In genomic region chr3:11668960-11669359, GRCm38 (mm10) we compare ENCODE assay signal across 26 mouse cellular contexts.
"Had no signal": no experiment of that assay in that cellular context is flagged by ENCODE, and none has a peak within 500 bp of the region (broad histone marks: within the 10 kb centered on the region; RNA-seq: fewer than 3 reads in every experiment).

No protein-coding gene starts in this region.

- H3K36me3 ChIP-seq: heart, embryonic 13.5 days; heart, embryonic 15.5 days; hindbrain, embryonic 13.5 days; hindbrain, embryonic 15.5 days; kidney, embryonic 15.5 days; limb, embryonic 13.5 days; limb, embryonic 15.5 days; liver, embryonic 12.5 days had no signal

- DNase-seq: gastrocnemius, postnatal 14 days; gastrocnemius, postnatal 36 days; heart, adult 11 months; heart, adult 2 months; heart, postnatal 14 days; heart, postnatal 36 days; kidney, adult 11 months; kidney, adult 2 months; kidney, adult 9 months; kidney, postnatal 14 days; kidney, postnatal 36 days; layer of hippocampus, adult 9-11 months; layer of hippocampus, postnatal 36 days; left cerebral cortex, postnatal 4 days had no signal

- ATAC-seq: hindbrain, postnatal 0 days; liver, embryonic 12.5 days had no signal

- H3K4me3 ChIP-seq: heart, adult 2 months; heart, embryonic 13.5 days; heart, embryonic 15.5 days; hindbrain, embryonic 13.5 days; hindbrain, embryonic 15.5 days; kidney, embryonic 15.5 days; limb, embryonic 13.5 days; limb, embryonic 15.5 days; liver, embryonic 12.5 days had no signal

- H3K27me3 ChIP-seq: heart, embryonic 13.5 days; heart, embryonic 15.5 days; hindbrain, embryonic 13.5 days; hindbrain, embryonic 15.5 days; kidney, embryonic 15.5 days; limb, embryonic 13.5 days; limb, embryonic 15.5 days; liver, embryonic 12.5 days had no signal

- H3K9ac ChIP-seq: heart, embryonic 13.5 days; heart, embryonic 15.5 days; hindbrain, embryonic 13.5 days; hindbrain, embryonic 15.5 days; kidney, embryonic 15.5 days; limb, embryonic 13.5 days; limb, embryonic 15.5 days; liver, embryonic 12.5 days; liver, embryonic 14.5 days had no signal

- H3K27ac ChIP-seq: heart, adult 2 months; heart, embryonic 13.5 days; heart, embryonic 15.5 days; hindbrain, embryonic 13.5 days; hindbrain, embryonic 15.5 days; hindbrain, postnatal 0 days; kidney, embryonic 15.5 days; kidney, postnatal 0 days; limb, embryonic 13.5 days; limb, embryonic 15.5 days; liver, embryonic 12.5 days; liver, embryonic 14.5 days had no signal

- H3K4me1 ChIP-seq: heart, embryonic 15.5 days; hindbrain, embryonic 13.5 days; hindbrain, embryonic 15.5 days; kidney, embryonic 15.5 days; limb, embryonic 13.5 days; limb, embryonic 15.5 days; liver, embryonic 12.5 days had no signal

- H3K4me2 ChIP-seq: heart, embryonic 11.5 days; heart, embryonic 13.5 days; heart, embryonic 15.5 days; hindbrain, embryonic 13.5 days; hindbrain, embryonic 15.5 days; kidney, embryonic 15.5 days; limb, embryonic 13.5 days; limb, embryonic 15.5 days; liver, embryonic 12.5 days had no signal

- H3K9me3 ChIP-seq: heart, embryonic 13.5 days; heart, embryonic 15.5 days; hindbrain, embryonic 13.5 days; hindbrain, embryonic 15.5 days; kidney, embryonic 15.5 days; limb, embryonic 13.5 days; limb, embryonic 15.5 days; liver, embryonic 12.5 days had no signal
